Mouse (Mus musculus): Measurements from ENCODE around the gene Dnajb14. TPM values are rescaled to one million over a fixed set of nuclear protein-coding genes. Genes with fewer than 3 reads are reported as not detected.
"Not testable (repeated sequence)": the region's sequence is repeated elsewhere in the genome, so short reads cannot be mapped to it uniquely, and the experiment has no call there.

Dnajb14 gene
- total RNA-seq, 2 experiments from 2014 or later = 13.0 to 14.4 TPM

- DNase-seq (ENCODE audit: low spot score in 2 of 2) = peak in 1 of 2 experiments; percentile 31
Measured at GRCm38 (mm10) chr3:137952225-137952913, 84.9 kb downstream of the Dnajb14 start.

- peak in 1 of 2 experiments; percentile 22 for DNase-seq (ENCODE audit: low spot score in 2 of 2)
Measured at GRCm38 (mm10) chr3:137952914-137953880, 85.7 kb downstream of the Dnajb14 start.

GRCm38 (mm10) chr3:137954256-137954916 lies 86.9 kb downstream of the Dnajb14 start:
- DNase-seq (ENCODE audit: low spot score in 2 of 2) = no peak

- no peak for DNase-seq (ENCODE audit: low spot score in 2 of 2)
Measured at GRCm38 (mm10) chr3:137955560-137956081, 88.1 kb downstream of the Dnajb14 start.

- DNase-seq (ENCODE audit: low spot score in 2 of 2) = no peak
Measured at GRCm38 (mm10) chr3:137957864-137958263, 90.4 kb downstream of the Dnajb14 start.

- DNase-seq (ENCODE audit: low spot score in 2 of 2) = no peak
Measured at GRCm38 (mm10) chr3:137958352-137958751, 90.9 kb downstream of the Dnajb14 start.

- DNase-seq (ENCODE audit: low spot score in 2 of 2) = no peak
Measured at GRCm38 (mm10) chr3:137959456-137959855, 92.0 kb downstream of the Dnajb14 start.

GRCm38 (mm10) chr3:137961736-137962385 lies 94.4 kb downstream of the Dnajb14 start:
- no peak for DNase-seq (ENCODE audit: low spot score in 2 of 2)

- DNase-seq (ENCODE audit: low spot score in 2 of 2) = no peak
Measured at GRCm38 (mm10) chr3:137963508-137963907, 96.0 kb downstream of the Dnajb14 start.

- not testable (repeated sequence) for DNase-seq (ENCODE audit: low spot score in 2 of 2)
Measured at GRCm38 (mm10) chr3:137964014-137964413, 96.5 kb downstream of the Dnajb14 start.

Other genes starting within 250 kb of the Dnajb14 start
- 100 to 1,000 TPM; 113 to 117 TPM for gene Ddit4l, start 246.1 kb upstream of the Dnajb14 start, total RNA-seq (2021)
- not detected for gene Gm21962, start 196.2 kb upstream of the Dnajb14 start, total RNA-seq (2021)
- gene H2afz, start 3.2 kb upstream of the Dnajb14 start, total RNA-seq (2021) = 100 to 1,000 TPM; 211 to 212 TPM
- gene Lamtor3, start 50.8 kb downstream of the Dnajb14 start, total RNA-seq (2021) = 10 to 100 TPM; 55.8 to 59.8 TPM
- 1 to 10 TPM; 2.6 to 3.4 TPM for gene Dapp1, start 113.9 kb downstream of the Dnajb14 start, total RNA-seq (2021)
- 100 to 1,000 TPM; 145 to 167 TPM for gene 1110002E22Rik, start 197.4 kb downstream of the Dnajb14 start, total RNA-seq (2021)
- gene Gm5105, start 199.7 kb downstream of the Dnajb14 start, total RNA-seq (2021) = 1 to 10 TPM; 1.7 to 1.9 TPM